ENCODE assay signal across 8 mouse cellular contexts in genomic region chr19:6839615-6840474, GRCm38 (mm10). TPM values are rescaled to one million over a fixed set of nuclear protein-coding genes. Genes with fewer than 3 reads are reported as not detected.
DNase-seq lines count a peak whose midpoint lies in the region; ATAC-seq and TF ChIP-seq lines count a peak whose summit lies in the region.

No protein-coding gene starts in this region.

- 3% methylated on average over 46 of the region's 46 CpGs for WGBS in kidney, postnatal 0 days
- WGBS in lung, postnatal 0 days, result 4% methylated on average over 37 of the region's 46 CpGs

- no peaks in the 10 kb centered on the region; the same call in 1 of the 2 replicates for H3K27me3 ChIP-seq in kidney, postnatal 0 days (ENCODE audit: insufficient read depth, low read length)
- no peaks in the 10 kb centered on the region for H3K27me3 ChIP-seq in lung, postnatal 0 days (replicated peaks; ENCODE audit: insufficient read depth, low read length)

- TF ChIP-seq EP300 in lung, postnatal 0 days (IDR thresholded peaks at IDR 0.05), result no peak

- H3K9me3 ChIP-seq in kidney, postnatal 0 days (replicated peaks; ENCODE audit: low read length), result no peaks in the 10 kb centered on the region
- no peaks in the 10 kb centered on the region for H3K9me3 ChIP-seq in lung, postnatal 0 days (ENCODE audit: low read length)

- peak; percentile 71 for ATAC-seq in frontal cortex, adult (ENCODE audit: low TSS enrichment)
- peak; percentile 46 for ATAC-seq in kidney, postnatal 0 days (replicated peaks; ENCODE audit: low FRiP score, low read depth)
- peak; percentile 14 for ATAC-seq in lung, postnatal 0 days
- ATAC-seq in inflammation-experienced regulatory T-cells, adult 6 months, result no peak

- H3K4me3 ChIP-seq in kidney, postnatal 0 days (replicated peaks; ENCODE audit: low read depth, low read length), result peak overlapping the region; percentile 79
- H3K4me3 ChIP-seq in lung, postnatal 0 days (ENCODE audit: low read depth, low read length), result peak overlapping the region; percentile 81

- H3K4me1 ChIP-seq in kidney, postnatal 0 days (replicated peaks; ENCODE audit: insufficient read depth, low read length), result peaks cover 14% of the 10 kb centered on the region
- peaks cover 7% of the 10 kb centered on the region; the same call in 1 of the 2 replicates for H3K4me1 ChIP-seq in lung, postnatal 0 days (ENCODE audit: insufficient read depth, low read depth, low read length)

- peak overlapping the region; percentile 73 for H3K9ac ChIP-seq in kidney, postnatal 0 days (ENCODE audit: low read depth, low read length)
- H3K9ac ChIP-seq in lung, postnatal 0 days (replicated peaks; ENCODE audit: low read depth), result peak overlapping the region; percentile 74

- peak; percentile 22 to 40 for DNase-seq in spleen, postnatal 10 days (ENCODE audit: low spot score in 2 of 2)
- DNase-seq in spleen, postnatal 14 days (ENCODE audit: low spot score in 2 of 2), result no peak
- peak; percentile 75 for DNase-seq in brain, embryonic 14.5 days (ENCODE audit: low read depth)
- DNase-seq in kidney, postnatal 0 days (ENCODE audit: low spot score), result peak; percentile 46
- peak; percentile 19 for DNase-seq in lung, postnatal 0 days (ENCODE audit: low spot score)
- DNase-seq in right cerebral cortex, adult 18-20 months, result peak; percentile 72

- peak overlapping the region; percentile 96 for H3K4me2 ChIP-seq in kidney, postnatal 0 days (ENCODE audit: low read length)
- H3K4me2 ChIP-seq in lung, postnatal 0 days (replicated peaks; ENCODE audit: low read depth, low read length), result peak overlapping the region; percentile 91

- 0 out of 2 replicates have a peak overlapping the region, but pooled peaks have one; percentile 22 for H3K27ac ChIP-seq in kidney, postnatal 0 days
- H3K27ac ChIP-seq in lung, postnatal 0 days (ENCODE audit: low read length), result peak overlapping the region; percentile 78

- no peak for TF ChIP-seq POLR2A in brain, embryonic 14.5 days (IDR thresholded peaks at IDR 0.05; ENCODE audit: borderline replicate concordance, extremely low read depth, insufficient read depth, insufficient read length, poor library complexity, severe bottlenecking)

- H3K36me3 ChIP-seq in kidney, postnatal 0 days (ENCODE audit: insufficient read depth, low read length), result peaks cover 18% of the 10 kb centered on the region; the same call in 1 of the 2 replicates
- peaks cover 5% of the 10 kb centered on the region; the same call in 1 of the 2 replicates for H3K36me3 ChIP-seq in lung, postnatal 0 days (ENCODE audit: insufficient read depth, low read length)

- TF ChIP-seq CTCF in brain, embryonic 14.5 days (IDR thresholded peaks at IDR 0.05; ENCODE audit: borderline replicate concordance, extremely low read depth, insufficient read depth, insufficient read length), result no peak
- TF ChIP-seq CTCF in kidney, postnatal 0 days (IDR thresholded peaks at IDR 0.05; ENCODE audit: low read depth), result no peak
- TF ChIP-seq CTCF in lung, postnatal 0 days (IDR thresholded peaks at IDR 0.05), result no peak

RNA-seq across cellular contexts. Expression of gene Rps6ka4, which starts 0.6 kb away (rescaled TPM):
- polyA plus RNA-seq in brain, embryonic 14.5 days (2012; rRNA removed), result 6.0 and 7.3 TPM in 2 replicates
- 19.6 TPM in 2 replicates for polyA plus RNA-seq in kidney, postnatal 0 days (2015; fragmentation: Nextera tagmentation; extraction: Ambion mirVana)
- 36.7 and 40.6 TPM in 2 replicates for polyA plus RNA-seq in lung, postnatal 0 days (2015; fragmentation: Nextera tagmentation; extraction: Ambion mirVana)
- polyA plus RNA-seq in inflammation-experienced regulatory T-cells, adult 6 months (2017; shearing (Covaris generic)), result 10 to 100 TPM in 1 of 3 experiments, 1 to 10 TPM in 2; 7.4 to 13.5 (median 8.6) TPM

RNA-seq across cellular contexts. Expression of gene Ccdc88b, which starts 18.2 kb away (rescaled TPM):
- polyA plus RNA-seq in brain, embryonic 14.5 days (2012; rRNA removed), result 0.48 and 0.83 TPM in 2 replicates
- polyA plus RNA-seq in kidney, postnatal 0 days (2015; fragmentation: Nextera tagmentation; extraction: Ambion mirVana), result 0.73 and 0.87 TPM in 2 replicates
- polyA plus RNA-seq in lung, postnatal 0 days (2015; fragmentation: Nextera tagmentation; extraction: Ambion mirVana), result 2.9 and 6.3 TPM in 2 replicates
- 1 to 10 TPM; 4.4 to 5.8 (median 4.7) TPM for polyA plus RNA-seq in inflammation-experienced regulatory T-cells, adult 6 months (2017; shearing (Covaris generic))

Comparison
In these comparisons a context has a peak if more than half of its experiments do, and no peak if none do; other contexts are left out.
1. DNase-seq: peak in spleen, postnatal 10 days (2 of 2), brain, embryonic 14.5 days (single experiment), kidney, postnatal 0 days (single experiment), lung, postnatal 0 days (single experiment) and right cerebral cortex, adult 18-20 months (single experiment); none in spleen, postnatal 14 days (0 of 2).